Mouse (Mus musculus) hindbrain, embryonic 14.5 days (tissue): Measurements from ENCODE around the gene Cbx7. TPM values are rescaled to one million over a fixed set of nuclear protein-coding genes. Genes with fewer than 3 reads are reported as not detected.

ENCODE experiments used
- ATAC-seq: fragments of 200-750 bp; cut with Nextera tagmentation; 2 replicates; pipeline ENCODE4 v1.8.0; 2017; ENCODE audit warnings: moderate number of reproducible peaks, mild to moderate bottlenecking, moderate TSS enrichment, moderate library complexity; ENCODE audit not compliant: low FRiP score
- DNase-seq: peaks from one replicate; pipeline ENCODE4 v3.0.0-alpha.2; 2015; ENCODE audit warnings: low spot score
- H3K27ac ChIP-seq: fragments of 300-500 bp; sonication (generic); 2 replicates; pipeline ENCODE4 v1.5.1; 2014; ENCODE audit warnings: mild to moderate bottlenecking, moderate library complexity
- H3K27me3 ChIP-seq: fragments of 300-500 bp; sonication (generic); 2 replicates; pipeline ENCODE4 v1.6.1; 2014; ENCODE audit warnings: mild to moderate bottlenecking, low read length, mixed read lengths; ENCODE audit not compliant: control insufficient read depth, insufficient read depth
- H3K36me3 ChIP-seq: fragments of 300-500 bp; sonication (generic); replicated peaks from 2 replicates; pipeline ENCODE4 v1.6.1; 2014; ENCODE audit not compliant: control insufficient read depth, insufficient read depth
- H3K4me1 ChIP-seq: fragments of 300-500 bp; sonication (generic); replicated peaks from 2 replicates; pipeline ENCODE4 v1.6.1; 2014; ENCODE audit warnings: antibody characterized with exemption, low read length, mixed read lengths; ENCODE audit not compliant: control insufficient read depth, insufficient read depth
- H3K4me2 ChIP-seq: fragments of 300-500 bp; sonication (generic); replicated peaks from 2 replicates; pipeline ENCODE4 v1.6.1; 2014; ENCODE audit warnings: mild to moderate bottlenecking, moderate library complexity
- H3K4me3 ChIP-seq: fragments of 300-500 bp; sonication (generic); replicated peaks from 2 replicates; pipeline ENCODE4 v1.5.1; 2014; ENCODE audit warnings: mild to moderate bottlenecking, low read length
- H3K9ac ChIP-seq: fragments of 300-500 bp; sonication (generic); 2 replicates; pipeline ENCODE4 v1.6.1; 2014
- H3K9me3 ChIP-seq: fragments of 300-500 bp; sonication (generic); 2 replicates; pipeline ENCODE4 v1.6.1; 2016; ENCODE audit warnings: low read length; ENCODE audit not compliant: control insufficient read depth
- WGBS: fragments of 180-500 bp; shearing (Covaris S2); extraction: QIAGEN DNeasy Blood & Tissue Kit; methylation state at CpG from one replicate; pipeline ENCODE4 v1.1.7; 2014; 5-methylcytosine and 5-hydroxymethylcytosine counted together
- microRNA-seq: library from miRNA; unstranded; fragments of <30 nt; microRNA quantifications from one replicate; pipeline ENCODE4, GENCODE M21; 2016
- polyA plus RNA-seq: library from polyadenylated mRNA; unstranded; fragments of >200 nt; fragmentation: Nextera tagmentation; extraction: Ambion mirVana; gene quantifications from 2 replicates; pipeline ENCODE4 v1.2.1, GENCODE M21; 2014

The Cbx7 gene
- polyA plus RNA-seq, 1 experiment from 2014 or later = 4.0 TPM

DNA sequence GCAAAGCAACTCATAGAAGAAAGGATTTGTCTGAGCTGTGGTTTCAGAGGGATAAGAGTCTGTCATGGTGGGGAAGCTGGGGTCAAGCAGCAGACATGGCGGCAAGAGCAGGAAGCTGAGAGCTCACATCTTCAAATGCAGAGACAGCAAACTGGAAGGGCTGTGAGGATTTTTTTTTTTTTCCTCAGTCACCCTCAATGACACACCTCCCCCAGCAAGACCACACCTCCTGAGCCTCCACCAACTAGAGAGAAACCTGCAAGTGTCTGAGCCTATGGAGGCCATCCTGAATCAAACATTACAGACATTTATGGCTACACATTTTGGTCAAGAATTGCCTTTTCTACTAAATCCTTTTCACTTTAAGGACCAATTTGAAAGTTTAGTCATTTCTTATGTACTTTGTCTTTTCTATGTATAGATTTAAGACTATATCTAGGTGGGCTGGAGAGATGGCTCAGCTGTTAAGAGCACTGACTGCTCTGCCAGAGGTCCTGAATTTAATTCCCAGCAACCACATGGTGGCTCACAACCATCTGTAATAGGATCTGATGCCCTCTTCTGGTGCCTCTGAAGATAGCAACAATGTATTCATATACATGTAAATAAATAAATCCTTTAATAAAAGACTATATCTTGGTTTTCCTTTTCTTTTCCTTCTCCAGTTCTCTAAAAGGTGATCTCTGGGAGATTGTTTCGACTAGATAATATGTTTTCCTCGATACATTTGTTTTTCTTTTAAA lies 103.5 kb downstream of the Cbx7 start:
- Histone ChIP-seq H3K4me2 (no peak overlapping the region), H3K36me3 (no peaks in the 10 kb centered on the region), H3K27me3 (no peaks in the 10 kb centered on the region), H3K27ac (no peak overlapping the region), H3K4me1 (no peaks in the 10 kb centered on the region), H3K4me3 (no peak overlapping the region), H3K9me3 (no peaks in the 10 kb centered on the region), H3K9ac (no peak overlapping the region)
- ATAC-seq = no peak
- 89% methylated on average over 3 of the region's 3 CpGs for whole genome bisulfite sequencing
- DNase-seq = no peak

Small RNA genes lying within 50 kb of the gene (microRNA-seq; reads per million reads assigned to microRNA genes)
- 0.97 reads per million for gene Mir7213

Other genes with a start within 250 kb of the Cbx7 start
- 5.9 and 6.7 TPM in 2 replicates for gene Sun2, start 228.6 kb downstream of the Cbx7 start, polyA plus RNA-seq
- 64.6 and 67.8 TPM in 2 replicates for gene Dnal4, start 193.3 kb downstream of the Cbx7 start, polyA plus RNA-seq
- gene Nptxr, start 166.4 kb downstream of the Cbx7 start, polyA plus RNA-seq = 20.9 and 24.8 TPM in 2 replicates
- gene Npcd, start 136.9 kb downstream of the Cbx7 start, polyA plus RNA-seq = 1.4 and 5.5 TPM in 2 replicates
- 36.9 and 39.8 TPM in 2 replicates for gene Cbx6, start 136.4 kb downstream of the Cbx7 start, polyA plus RNA-seq
- 4.9 and 5.1 TPM in 2 replicates for gene Apobec3, start 79.5 kb downstream of the Cbx7 start, polyA plus RNA-seq
- gene Pdgfb, start 43.9 kb upstream of the Cbx7 start, polyA plus RNA-seq = 7.3 and 7.5 TPM in 2 replicates
- gene Syngr1, start 120.2 kb upstream of the Cbx7 start, polyA plus RNA-seq = 37.0 and 38.7 TPM in 2 replicates
- gene Rpl3, start 120.7 kb upstream of the Cbx7 start, polyA plus RNA-seq = 685 and 734 TPM in 2 replicates
- gene Tab1, start 162.0 kb upstream of the Cbx7 start, polyA plus RNA-seq = 32.2 and 36.1 TPM in 2 replicates
- gene Mgat3, start 202.6 kb upstream of the Cbx7 start, polyA plus RNA-seq = 22.3 and 24.5 TPM in 2 replicates